Comparison of ENCODE assay signal across 1 mouse cellular context in genomic region chr6:85590116-85590515, GRCm38 (mm10).
TF ChIP-seq lines count a peak whose summit lies in the region.

No protein-coding gene starts in this region.

TF ChIP-seq in CH12.LX, 34 proteins besides CTCF, POLR2A, EP300 and RAD21 (continued from another document):
- TF ChIP-seq MAFK (IDR thresholded peaks at IDR 0.05; ENCODE audit: insufficient replicate concordance, low read length) = 0 out of 2 replicates have a peak, but pooled peaks have one; percentile 27
